Mouse (Mus musculus) heart, adult 11 months (tissue): ENCODE results near the gene Mavs.
"Not testable (repeated sequence)": the region's sequence is repeated elsewhere in the genome, so short reads cannot be mapped to it uniquely, and the experiment has no call there.

Experiments used
- DNase-seq: peaks from one replicate; pipeline ENCODE4 v3.0.0; 2022

Mavs gene

GRCm38 (mm10) chr2:131213773-131214172 is 20.1 kb upstream of the Mavs start:
- DNase-seq = peak; percentile 94

GRCm38 (mm10) chr2:131215941-131216858 is 17.7 kb upstream of the Mavs start:
- DNase-seq = peak; percentile 98

- no peak for DNase-seq
Measured at GRCm38 (mm10) chr2:131220030-131220429, 13.8 kb upstream of the Mavs start.

- DNase-seq = no peak
Measured at GRCm38 (mm10) chr2:131221853-131222515, 11.9 kb upstream of the Mavs start.

GRCm38 (mm10) chr2:131222562-131222961 is 11.3 kb upstream of the Mavs start:
- DNase-seq = peak; percentile 94

GRCm38 (mm10) chr2:131223569-131223968 is 10.3 kb upstream of the Mavs start:
- DNase-seq = no peak

- DNase-seq = no peak
Measured at GRCm38 (mm10) chr2:131225178-131225577, 8.7 kb upstream of the Mavs start.

GRCm38 (mm10) chr2:131226669-131227068 is 7.2 kb upstream of the Mavs start:
- DNase-seq = not testable (repeated sequence)

- DNase-seq = no peak
Measured at GRCm38 (mm10) chr2:131227243-131227642, 6.6 kb upstream of the Mavs start.

GRCm38 (mm10) chr2:131232558-131232957 is 1.3 kb upstream of the Mavs start:
- no peak for DNase-seq

- DNase-seq = no peak
Measured at GRCm38 (mm10) chr2:131234127-131234650, 326 bp downstream of the Mavs start.

- DNase-seq = no peak
Measured at GRCm38 (mm10) chr2:131234970-131235635, 1.2 kb downstream of the Mavs start.

GRCm38 (mm10) chr2:131242180-131242579 is 8.3 kb downstream of the Mavs start:
- DNase-seq = no peak

GRCm38 (mm10) chr2:131242929-131243328 is 9.1 kb downstream of the Mavs start:
- no peak for DNase-seq

GRCm38 (mm10) chr2:131253681-131254328 is 19.9 kb downstream of the Mavs start:
- peak; percentile 96 for DNase-seq

- DNase-seq = no peak
Measured at GRCm38 (mm10) chr2:131254329-131254713, 20.5 kb downstream of the Mavs start.

GRCm38 (mm10) chr2:131255738-131256137 is 21.9 kb downstream of the Mavs start:
- DNase-seq = peak; percentile 79

GRCm38 (mm10) chr2:131258693-131259092 is 24.8 kb downstream of the Mavs start:
- DNase-seq = peak; percentile 46

GRCm38 (mm10) chr2:131260544-131261307 is 26.9 kb downstream of the Mavs start:
- DNase-seq = peak; percentile 78

- DNase-seq = no peak
Measured at GRCm38 (mm10) chr2:131261481-131262212, 27.8 kb downstream of the Mavs start.

GRCm38 (mm10) chr2:131262213-131262672 is 28.4 kb downstream of the Mavs start, which contains the start of gene Pank2:
Gene Pank2 (plus strand): TSS chr2:131262495.
- DNase-seq = peak; percentile 100
